Mouse (Mus musculus): ENCODE measurements around the gene App. TPM values are rescaled to one million over a fixed set of nuclear protein-coding genes. Genes with fewer than 3 reads are reported as not detected.

The App gene
- polyA plus RNA-seq, 1 experiment from 2014 or later = 161 TPM

GRCm38 (mm10) chr16:85147440-85147839, 26.1 kb downstream of the App start:
- peaks cover 30% of the 10 kb centered on the region for H3K4me1 ChIP-seq (replicated peaks)
- H3K9me3 ChIP-seq = no peaks in the 10 kb centered on the region
- WGBS = 80% methylated on average over 4 of the region's 4 CpGs
- no peak for DNase-seq (ENCODE audit: low spot score)
- no peaks in the 10 kb centered on the region for H3K27me3 ChIP-seq (ENCODE audit: insufficient read depth, poor library complexity, severe bottlenecking)
- no peak overlapping the region for H3K27ac ChIP-seq
- H3K36me3 ChIP-seq = peaks cover 7% of the 10 kb centered on the region
- H3K4me3 ChIP-seq = no peak overlapping the region

GRCm38 (mm10) chr16:85145771-85146178, 27.8 kb downstream of the App start:
- 49% methylated on average over 11 of the region's 11 CpGs for WGBS
- H3K4me3 ChIP-seq = no peak overlapping the region
- no peaks in the 10 kb centered on the region for H3K27me3 ChIP-seq (ENCODE audit: insufficient read depth, poor library complexity, severe bottlenecking)
- no peak overlapping the region for H3K27ac ChIP-seq
- no peak for DNase-seq (ENCODE audit: low spot score)
- H3K4me1 ChIP-seq (replicated peaks) = peaks cover 16% of the 10 kb centered on the region
- H3K36me3 ChIP-seq = peaks cover 7% of the 10 kb centered on the region
- no peaks in the 10 kb centered on the region for H3K9me3 ChIP-seq

GRCm38 (mm10) chr16:85145369-85145768, 28.2 kb downstream of the App start:
- no peak for DNase-seq (ENCODE audit: low spot score)
- Histone ChIP-seq H3K9me3 (no peaks in the 10 kb centered on the region), H3K4me3 (no peak overlapping the region), H3K27me3 (ENCODE audit: insufficient read depth, poor library complexity, severe bottlenecking) (no peaks in the 10 kb centered on the region), H3K36me3 (peaks cover 7% of the 10 kb centered on the region), H3K27ac (no peak overlapping the region), H3K4me1 (replicated peaks) (peaks cover 16% of the 10 kb centered on the region)
- 76% methylated on average over 11 of the region's 11 CpGs for WGBS

- Histone ChIP-seq H3K36me3 (peaks cover 7% of the 10 kb centered on the region), H3K27me3 (ENCODE audit: insufficient read depth, poor library complexity, severe bottlenecking) (no peaks in the 10 kb centered on the region), H3K9me3 (no peaks in the 10 kb centered on the region), H3K27ac (no peak overlapping the region), H3K4me1 (replicated peaks) (peaks cover 17% of the 10 kb centered on the region), H3K4me3 (no peak overlapping the region)
- 94% methylated on average over 6 of the region's 6 CpGs for WGBS
- no peak for DNase-seq (ENCODE audit: low spot score)
These were observed 29.2 kb downstream of the App start for GRCm38 (mm10) chr16:85144401-85144800.

GRCm38 (mm10) chr16:85143863-85144262, 29.7 kb downstream of the App start:
- 87% methylated on average over 3 of the region's 3 CpGs for WGBS

GRCm38 (mm10) chr16:85143188-85143587, 30.4 kb downstream of the App start:
- 83% methylated on average over 3 of the region's 3 CpGs for WGBS
- Histone ChIP-seq H3K27ac (no peak overlapping the region), H3K4me3 (no peak overlapping the region), H3K36me3 (no peaks in the 10 kb centered on the region), H3K9me3 (no peaks in the 10 kb centered on the region), H3K4me1 (replicated peaks) (peaks cover 18% of the 10 kb centered on the region), H3K27me3 (ENCODE audit: insufficient read depth, poor library complexity, severe bottlenecking) (no peaks in the 10 kb centered on the region)
- DNase-seq (ENCODE audit: low spot score) = no peak

More at GRCm38 (mm10) chr16:85143863-85144262, 29.7 kb downstream of the App start:
- peaks cover 21% of the 10 kb centered on the region for H3K4me1 ChIP-seq (replicated peaks)
- DNase-seq (ENCODE audit: low spot score) = no peak
- H3K36me3 ChIP-seq = peaks cover 6% of the 10 kb centered on the region
- H3K27ac ChIP-seq = no peak overlapping the region
- no peak overlapping the region for H3K4me3 ChIP-seq
- no peaks in the 10 kb centered on the region for H3K27me3 ChIP-seq (ENCODE audit: insufficient read depth, poor library complexity, severe bottlenecking)
- no peaks in the 10 kb centered on the region for H3K9me3 ChIP-seq

GRCm38 (mm10) chr16:85141404-85141803, 32.2 kb downstream of the App start:
- DNase-seq (ENCODE audit: low spot score) = no peak
- Histone ChIP-seq H3K27me3 (ENCODE audit: insufficient read depth, poor library complexity, severe bottlenecking) (no peaks in the 10 kb centered on the region), H3K4me1 (replicated peaks) (peaks cover 18% of the 10 kb centered on the region), H3K9me3 (no peaks in the 10 kb centered on the region), H3K36me3 (0 out of 2 replicates have a peak, but pooled peaks cover 3% of the 10 kb centered on the region), H3K4me3 (no peak overlapping the region), H3K27ac (no peak overlapping the region)
- 90% methylated on average over 4 of the region's 4 CpGs for WGBS

- peaks cover 17% of the 10 kb centered on the region for H3K4me1 ChIP-seq (replicated peaks)
- H3K27me3 ChIP-seq (ENCODE audit: insufficient read depth, poor library complexity, severe bottlenecking) = no peaks in the 10 kb centered on the region
- WGBS = 42% methylated on average over 9 of the region's 9 CpGs
- DNase-seq (ENCODE audit: low spot score) = no peak
- H3K4me3 ChIP-seq = no peak overlapping the region
- peaks cover 3% of the 10 kb centered on the region; the same call in 1 of the 2 replicates for H3K36me3 ChIP-seq
- H3K9me3 ChIP-seq = no peaks in the 10 kb centered on the region
- no peak overlapping the region for H3K27ac ChIP-seq
These were observed 34.4 kb downstream of the App start for GRCm38 (mm10) chr16:85139178-85139604.

GRCm38 (mm10) chr16:85137348-85137747, 36.2 kb downstream of the App start:
- H3K4me1 ChIP-seq (replicated peaks) = peaks cover 35% of the 10 kb centered on the region
- H3K27ac ChIP-seq = no peak overlapping the region
- peaks cover 3% of the 10 kb centered on the region; the same call in 1 of the 2 replicates for H3K36me3 ChIP-seq
- 91% methylated on average over 11 of the region's 11 CpGs for WGBS
- H3K27me3 ChIP-seq (ENCODE audit: insufficient read depth, poor library complexity, severe bottlenecking) = no peaks in the 10 kb centered on the region
- H3K9me3 ChIP-seq = no peaks in the 10 kb centered on the region
- no peak overlapping the region for H3K4me3 ChIP-seq
- no peak for DNase-seq (ENCODE audit: low spot score)

- 86% methylated on average over 4 of the region's 4 CpGs for WGBS
- Histone ChIP-seq H3K9me3 (no peaks in the 10 kb centered on the region), H3K4me3 (no peak overlapping the region), H3K27me3 (ENCODE audit: insufficient read depth, poor library complexity, severe bottlenecking) (no peaks in the 10 kb centered on the region), H3K4me1 (replicated peaks) (peaks cover 35% of the 10 kb centered on the region), H3K36me3 (peaks cover 3% of the 10 kb centered on the region; the same call in 1 of the 2 replicates), H3K27ac (no peak overlapping the region)
- no peak for DNase-seq (ENCODE audit: low spot score)
These were observed 37.5 kb downstream of the App start for GRCm38 (mm10) chr16:85136046-85136445.

- Histone ChIP-seq H3K4me3 (no peak overlapping the region), H3K27me3 (ENCODE audit: insufficient read depth, poor library complexity, severe bottlenecking) (no peaks in the 10 kb centered on the region), H3K9me3 (no peaks in the 10 kb centered on the region), H3K36me3 (peaks cover 8% of the 10 kb centered on the region; the same call in 1 of the 2 replicates), H3K27ac (peak overlapping the region; percentile 36), H3K4me1 (replicated peaks) (peaks cover 40% of the 10 kb centered on the region)
- WGBS = 57% methylated on average over 5 of the region's 5 CpGs
- DNase-seq (ENCODE audit: low spot score) = peak; percentile 54
These were observed 40.1 kb downstream of the App start for GRCm38 (mm10) chr16:85133468-85133881.

GRCm38 (mm10) chr16:85133057-85133456, 40.5 kb downstream of the App start:
- no peak overlapping the region for H3K27ac ChIP-seq
- peaks cover 40% of the 10 kb centered on the region for H3K4me1 ChIP-seq (replicated peaks)
- H3K36me3 ChIP-seq = peaks cover 8% of the 10 kb centered on the region; the same call in 1 of the 2 replicates
- H3K27me3 ChIP-seq (ENCODE audit: insufficient read depth, poor library complexity, severe bottlenecking) = no peaks in the 10 kb centered on the region
- DNase-seq (ENCODE audit: low spot score) = no peak
- no peak overlapping the region for H3K4me3 ChIP-seq
- WGBS = 84% methylated on average over 8 of the region's 8 CpGs
- H3K9me3 ChIP-seq = no peaks in the 10 kb centered on the region

GRCm38 (mm10) chr16:85132182-85132581, 41.4 kb downstream of the App start:
- Histone ChIP-seq H3K27me3 (ENCODE audit: insufficient read depth, poor library complexity, severe bottlenecking) (no peaks in the 10 kb centered on the region), H3K27ac (no peak overlapping the region), H3K4me3 (no peak overlapping the region), H3K36me3 (peaks cover 4% of the 10 kb centered on the region; the same call in 1 of the 2 replicates), H3K4me1 (replicated peaks) (peaks cover 45% of the 10 kb centered on the region), H3K9me3 (no peaks in the 10 kb centered on the region)
- no peak for DNase-seq (ENCODE audit: low spot score)
- WGBS = 86% methylated on average over 5 of the region's 5 CpGs

Data from hindbrain, embryonic 10.5 days (tissue).